Mouse (Mus musculus): ENCODE results near the gene Lfng.
A peak's percentile ranks its signal among the peaks of the same experiment; 100 is the strongest.

The Lfng gene

DNA sequence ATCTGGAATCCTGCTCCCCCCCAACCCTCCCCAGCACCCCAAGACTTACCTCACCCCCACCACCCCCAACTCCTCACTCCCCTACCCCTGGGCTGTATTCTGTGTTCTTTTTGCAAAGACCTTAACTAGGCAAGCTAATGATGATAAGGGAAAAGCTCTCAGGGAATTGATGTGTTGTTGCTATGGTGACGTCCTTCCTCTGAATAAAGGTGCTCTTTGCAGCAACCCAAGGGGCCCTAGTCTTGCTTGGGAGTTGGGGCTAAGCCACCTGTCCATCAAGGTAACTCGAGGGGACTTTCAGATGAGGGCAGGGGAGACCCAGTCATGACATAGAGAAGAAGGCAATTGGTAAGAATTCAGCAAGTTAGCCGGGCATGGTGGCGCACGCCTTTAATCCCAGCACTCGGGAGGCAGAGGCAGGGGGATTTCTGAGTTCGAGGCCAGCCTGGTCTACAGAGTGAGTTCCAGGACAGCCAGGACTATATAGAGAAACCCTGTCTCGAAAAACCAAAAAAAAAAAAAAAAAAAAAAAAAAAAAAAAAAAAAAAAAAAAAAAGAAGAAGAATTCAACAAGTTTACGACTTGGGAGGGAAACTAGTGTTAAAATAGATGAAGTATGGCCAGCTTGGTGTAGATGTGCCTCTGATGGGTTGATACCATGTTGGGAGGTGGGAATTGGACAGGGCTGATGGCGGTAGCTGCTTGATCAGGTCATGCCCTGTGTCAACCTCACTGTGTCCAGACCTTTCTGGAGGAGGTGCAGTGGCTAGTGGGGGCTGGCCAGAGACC, 8.4 kb downstream of the Lfng start:
- no peak for DNase-seq (ENCODE audit: low spot score in 2 of 2)

DNA sequence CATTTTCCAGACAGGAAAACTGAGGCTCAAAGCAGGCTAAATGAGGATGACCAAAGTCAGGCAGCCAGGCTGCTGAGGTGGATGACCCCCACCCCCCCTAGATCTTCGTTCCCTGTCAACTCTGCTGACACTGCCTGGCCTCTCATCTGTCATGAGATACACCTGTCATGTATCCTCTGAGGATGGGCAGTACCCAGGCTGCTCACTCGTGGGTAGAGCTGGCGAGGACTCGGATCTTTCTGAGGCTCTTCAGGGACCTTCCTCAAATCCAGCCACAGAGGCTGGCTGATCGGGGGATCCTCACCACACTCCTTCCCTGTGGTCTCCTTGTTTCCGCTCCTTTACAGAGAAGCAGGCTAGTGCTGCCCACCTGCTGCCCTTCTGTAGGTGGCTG, 9.0 kb downstream of the Lfng start:
- no peak for DNase-seq (ENCODE audit: low spot score in 2 of 2)

GRCm38 (mm10) chr5:140616691-140617090, 9.6 kb downstream of the Lfng start:
- DNase-seq (ENCODE audit: low spot score in 2 of 2), result no peak

- DNase-seq (ENCODE audit: low spot score in 2 of 2), result no peak
These were observed 10.6 kb downstream of the Lfng start for GRCm38 (mm10) chr5:140617714-140618113.

GRCm38 (mm10) chr5:140619151-140619771, 12.1 kb downstream of the Lfng start:
- peak; percentile 69 to 74 for DNase-seq (ENCODE audit: low spot score in 2 of 2)

GRCm38 (mm10) chr5:140619895-140620736, 13.0 kb downstream of the Lfng start:
- no peak for DNase-seq (ENCODE audit: low spot score in 2 of 2)

DNA sequence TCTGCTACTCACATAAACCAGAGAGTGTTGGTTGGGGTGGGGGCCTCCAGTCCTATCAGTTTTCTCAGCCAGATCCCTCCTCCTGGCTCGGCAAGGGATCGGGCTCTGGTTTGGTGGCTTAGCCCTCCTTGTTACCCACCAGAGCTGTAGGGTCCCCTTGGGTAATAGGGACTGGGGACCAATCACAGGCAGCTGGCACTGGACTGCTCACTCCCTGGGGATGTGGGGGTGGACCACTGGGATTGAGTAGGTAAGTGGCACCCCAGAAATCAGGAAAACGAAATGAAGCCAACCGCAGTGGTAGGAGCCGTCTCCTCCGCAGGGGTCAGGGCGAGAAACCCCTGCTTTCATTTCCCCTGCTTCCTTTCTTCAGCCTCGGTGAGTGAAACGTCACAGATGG, 14.0 kb downstream of the Lfng start:
- DNase-seq (ENCODE audit: low spot score in 2 of 2), result no peak

- no peak for DNase-seq (ENCODE audit: low spot score in 2 of 2)
These were observed 14.4 kb downstream of the Lfng start for GRCm38 (mm10) chr5:140621517-140621916.

- no peak for DNase-seq (ENCODE audit: low spot score in 2 of 2)
These were observed 16.0 kb downstream of the Lfng start for GRCm38 (mm10) chr5:140622978-140623670.

GRCm38 (mm10) chr5:140623791-140624190, 16.7 kb downstream of the Lfng start:
- DNase-seq (ENCODE audit: low spot score in 2 of 2), result no peak

DNA sequence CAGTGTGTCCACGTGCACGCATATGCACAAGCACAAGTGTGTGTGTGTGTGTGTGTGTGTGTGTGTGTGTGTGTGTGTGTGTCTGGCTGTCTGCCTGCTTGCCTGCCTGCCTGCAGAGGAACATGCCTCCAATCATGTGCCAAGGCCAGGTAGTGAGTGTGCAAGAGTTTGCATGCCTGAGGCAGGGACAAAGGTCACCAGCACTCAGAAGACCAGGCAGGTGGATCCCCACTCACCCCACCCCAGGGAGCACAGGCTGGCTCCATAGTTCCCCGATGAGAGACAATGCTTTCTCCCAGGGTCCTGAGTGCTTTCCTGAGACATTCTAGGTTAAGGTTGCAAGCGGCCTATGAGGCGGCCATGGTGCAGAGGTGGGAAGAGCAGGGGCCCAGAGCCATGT, 17.1 kb downstream of the Lfng start:
- no peak for DNase-seq (ENCODE audit: low spot score in 2 of 2)

DNA sequence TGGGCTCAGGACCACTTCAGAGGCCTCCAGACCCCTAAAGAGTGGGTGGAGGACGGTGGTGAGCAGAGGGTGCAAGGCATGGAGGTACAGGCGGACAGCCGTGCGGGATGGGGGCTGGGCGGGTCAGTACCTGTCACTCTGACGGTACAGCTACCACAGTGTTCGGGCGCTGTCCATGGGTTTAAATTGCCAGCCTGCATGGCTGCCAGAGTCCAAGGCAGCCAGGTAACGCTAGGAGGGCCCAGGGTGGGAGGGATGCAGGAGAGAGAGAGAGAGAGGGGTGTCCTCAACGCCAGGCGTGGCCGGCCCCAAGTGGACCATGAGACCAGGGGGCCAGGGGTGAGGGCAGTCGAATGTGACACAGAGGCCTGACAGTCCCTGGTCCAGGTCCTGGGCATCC, 17.8 kb downstream of the Lfng start:
- no peak for DNase-seq (ENCODE audit: low spot score in 2 of 2)

DNA sequence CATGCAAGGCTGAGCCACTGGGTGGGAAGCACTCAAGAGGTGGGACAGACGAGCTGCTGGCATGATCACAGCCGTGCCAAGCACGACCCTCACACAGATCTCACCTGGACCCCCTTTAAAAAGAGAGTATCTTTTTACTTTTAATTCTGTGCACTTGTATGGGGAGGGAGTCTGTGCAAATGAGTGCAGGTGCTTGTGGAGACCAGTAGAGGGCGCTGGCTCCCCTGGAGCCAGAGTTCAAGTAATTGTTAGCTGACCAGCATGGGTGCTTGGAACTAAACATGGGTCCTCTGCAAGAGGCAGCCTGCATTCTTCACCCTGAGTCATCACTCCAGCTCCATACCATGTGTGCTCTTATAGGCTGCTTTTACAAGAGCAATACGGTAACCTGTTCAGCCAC, 20.5 kb downstream of the Lfng start:
- no peak for DNase-seq (ENCODE audit: low spot score in 2 of 2)

GRCm38 (mm10) chr5:140628995-140629394, 21.9 kb downstream of the Lfng start:
- DNase-seq (ENCODE audit: low spot score in 2 of 2), result no peak

DNA sequence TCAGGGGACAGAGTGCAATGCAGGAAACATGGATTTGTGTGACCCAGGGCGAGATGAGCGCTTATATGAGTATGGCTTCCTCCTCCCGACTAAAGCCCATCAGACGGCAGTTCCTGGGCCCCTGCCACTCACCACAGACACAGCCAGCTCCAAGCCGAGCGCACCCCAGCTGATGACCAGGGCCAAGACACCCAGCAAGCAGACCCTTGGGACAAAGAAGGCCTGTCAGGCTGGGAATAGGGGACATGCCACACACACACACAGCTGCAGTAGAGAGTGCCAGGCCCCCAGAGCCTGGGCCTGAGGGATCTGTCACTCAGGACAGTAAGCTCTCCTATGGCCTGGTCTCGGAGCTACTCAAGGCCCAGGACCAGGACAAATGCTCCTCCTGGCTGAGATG, 26.3 kb downstream of the Lfng start:
- DNase-seq (ENCODE audit: low spot score in 2 of 2), result no peak

- no peak for DNase-seq (ENCODE audit: low spot score in 2 of 2)
These were observed 27.9 kb downstream of the Lfng start for GRCm38 (mm10) chr5:140634798-140635722.

DNA sequence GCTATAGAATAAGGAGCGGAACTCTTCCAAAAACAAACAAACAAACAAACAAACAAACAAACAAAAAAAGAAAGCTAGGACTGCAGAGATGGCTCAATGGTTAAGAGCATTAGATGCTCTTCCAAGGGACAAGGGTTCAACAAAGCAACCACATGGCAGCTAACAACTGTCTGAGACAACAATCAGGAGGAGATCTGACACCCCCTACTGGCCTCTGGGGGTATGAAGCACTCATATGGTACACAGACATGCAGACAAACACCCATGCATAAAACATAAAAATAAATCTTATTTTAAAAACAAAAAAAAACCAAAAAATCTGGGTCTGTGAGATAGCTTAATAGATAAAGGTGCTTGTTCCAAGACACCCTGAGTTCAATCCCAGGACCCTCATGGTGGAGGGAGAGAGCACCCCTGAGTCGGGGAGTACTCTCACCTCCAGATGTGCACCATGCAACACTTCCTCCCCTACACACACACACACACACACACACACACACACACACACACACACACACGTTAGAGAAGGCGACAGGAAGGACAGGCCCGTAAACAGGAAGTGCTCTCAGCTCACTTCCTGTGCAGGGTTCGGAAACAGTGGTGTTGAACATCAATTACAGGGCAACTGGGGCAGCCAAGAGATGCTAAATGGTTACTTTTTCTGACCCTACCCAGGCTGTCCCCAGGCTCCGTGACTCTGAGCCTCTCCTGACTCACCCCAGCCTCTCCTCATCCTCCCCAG, 29.4 kb downstream of the Lfng start:
- no peak for DNase-seq (ENCODE audit: low spot score in 2 of 2)

DNA sequence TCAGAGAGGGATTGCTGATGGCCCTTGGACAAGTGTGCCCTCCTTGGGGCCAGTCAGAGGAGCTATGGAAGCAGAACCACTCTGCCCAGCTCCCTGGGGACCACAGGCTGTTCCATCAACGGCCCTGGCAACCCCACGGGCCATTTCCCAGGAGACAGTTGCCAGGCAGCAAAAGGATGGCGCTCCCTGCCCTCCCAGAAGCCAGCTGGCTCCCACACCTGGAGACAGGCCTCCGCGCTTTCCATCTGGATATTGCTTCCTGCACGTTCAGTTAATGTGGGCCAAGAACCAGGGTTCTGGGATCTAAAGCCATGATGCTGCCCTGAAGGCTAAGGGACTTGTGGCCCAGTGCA, 29.9 kb downstream of the Lfng start:
- no peak for DNase-seq (ENCODE audit: low spot score in 2 of 2)

DNA sequence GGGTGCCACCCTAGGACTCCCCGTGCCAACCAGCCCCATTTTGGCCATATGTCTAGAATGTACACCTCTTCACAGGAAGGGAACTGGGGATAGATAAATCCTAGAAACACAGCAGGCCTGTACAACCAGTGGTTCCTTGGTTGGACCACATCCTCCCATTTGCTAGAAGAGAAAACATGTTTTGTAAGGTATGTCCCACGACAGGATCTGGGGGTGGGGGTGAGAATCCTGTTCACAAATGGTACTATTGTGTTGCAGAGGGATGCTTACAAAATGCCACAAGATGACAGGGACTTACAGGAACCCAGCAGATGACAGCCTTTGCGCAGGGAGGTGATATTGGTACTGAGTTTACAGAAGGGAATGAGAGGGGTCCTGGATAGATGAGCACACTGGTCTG, 30.9 kb downstream of the Lfng start:
- DNase-seq (ENCODE audit: low spot score in 2 of 2), result no peak

GRCm38 (mm10) chr5:140638484-140638883, 31.4 kb downstream of the Lfng start:
- DNase-seq (ENCODE audit: low spot score in 2 of 2), result no peak
